Mouse (Mus musculus) brain, embryonic 14.5 days (tissue): Measurements from ENCODE around the gene Nxf1.

Experiments
- CTCF ChIP-seq: fragments of 200-500 bp; IDR thresholded peaks from 2 replicates; pipeline ENCODE4 v1.5.1; 2012; ENCODE audit warnings: inconsistent platforms, mild to moderate bottlenecking, moderate library complexity, borderline replicate concordance; ENCODE audit not compliant: insufficient read depth, insufficient read length; ENCODE audit errors: extremely low read depth
- POLR2A ChIP-seq: fragments of 200-500 bp; IDR thresholded peaks from 2 replicates; pipeline ENCODE4 v1.6.1; 2012; ENCODE audit warnings: mild to moderate bottlenecking, inconsistent platforms, borderline replicate concordance; ENCODE audit not compliant: poor library complexity, insufficient read depth, insufficient read length, severe bottlenecking; ENCODE audit errors: extremely low read depth

DNA sequence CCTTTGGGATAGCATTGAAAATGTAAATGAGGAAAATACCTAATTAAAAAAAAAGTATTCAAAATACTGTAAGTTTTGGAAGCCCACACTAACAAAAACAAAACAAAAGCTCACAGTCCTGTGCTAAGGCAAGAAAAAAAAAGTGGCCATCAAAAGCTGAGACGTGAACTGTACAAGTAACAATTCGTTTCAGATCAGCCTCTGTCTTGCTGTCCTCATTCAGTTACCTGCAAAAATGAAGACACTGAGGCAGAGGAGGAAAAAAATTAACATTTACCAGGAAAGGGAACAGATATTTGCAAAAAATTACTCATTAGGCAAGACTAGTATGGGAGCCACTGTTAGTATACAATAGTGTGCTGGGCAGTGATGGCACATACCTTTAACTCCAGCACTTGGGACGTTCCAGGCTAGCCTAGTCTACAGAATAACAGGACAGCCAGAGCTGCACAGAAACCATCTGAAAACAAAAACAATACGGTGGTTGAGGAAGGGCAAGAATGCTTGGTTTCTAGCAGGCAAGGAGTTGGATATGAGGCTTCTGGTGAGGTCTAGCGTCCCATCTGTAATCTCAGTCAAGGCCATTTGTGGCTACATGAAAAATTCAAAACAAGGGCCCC is 29.3 kb upstream of the Nxf1 start:
- no peak for TF ChIP-seq CTCF
- no peak for TF ChIP-seq POLR2A
